In the genomic region with DNA sequence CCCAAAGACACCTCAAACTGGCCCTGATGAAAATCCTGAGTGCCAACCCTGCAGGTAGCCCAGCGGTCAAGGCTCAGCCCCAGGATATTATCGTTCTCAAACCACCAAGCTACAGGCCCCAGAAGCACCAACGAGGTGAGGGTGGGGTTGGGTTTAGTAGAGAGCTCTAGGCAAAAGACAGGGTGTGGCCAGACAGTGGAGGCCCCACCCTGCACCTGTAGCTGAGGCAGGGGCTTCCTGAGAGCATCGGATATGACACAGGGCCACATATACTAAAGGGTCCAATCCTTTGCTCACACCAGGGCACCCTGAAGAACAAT, we compare ENCODE assay signal across 8 mouse cellular contexts. TPM values are rescaled to one million over a fixed set of nuclear protein-coding genes. Genes with fewer than 3 reads are reported as not detected.
DNase-seq lines count a peak whose midpoint lies in the region; ATAC-seq and TF ChIP-seq lines count a peak whose summit lies in the region.

No protein-coding gene starts in this region.

- TF ChIP-seq POLR2A in liver, adult 2 months (IDR thresholded peaks at IDR 0.05; ENCODE audit: extremely low read depth, insufficient read depth, low read length), result no peak

- H3K4me3 ChIP-seq in lung, embryonic 16.5 days (ENCODE audit: low read length), result no peak overlapping the region
- 0 out of 2 replicates have a peak overlapping the region, but pooled peaks have one; percentile 27 for H3K4me3 ChIP-seq in forebrain, embryonic 11.5 days (ENCODE audit: low read depth, low read length)
- no peak overlapping the region for H3K4me3 ChIP-seq in liver, adult 2 months (ENCODE audit: insufficient read depth, low read depth, low read length)
- H3K4me3 ChIP-seq in stomach, postnatal 0 days (ENCODE audit: low read depth, low read length), result no peak overlapping the region

- peaks cover 6% of the 10 kb centered on the region; the same call in 1 of the 2 replicates for H3K36me3 ChIP-seq in lung, embryonic 16.5 days (ENCODE audit: control insufficient read depth, insufficient read depth, low read length)
- no peaks in the 10 kb centered on the region; the same call in 1 of the 2 replicates for H3K36me3 ChIP-seq in forebrain, embryonic 11.5 days (ENCODE audit: control insufficient read depth, insufficient read depth, low read length)
- H3K36me3 ChIP-seq in liver, adult 2 months (ENCODE audit: control insufficient read depth, insufficient read depth, low read length), result no peaks in the 10 kb centered on the region
- peaks cover 5% of the 10 kb centered on the region; the same call in 1 of the 2 replicates for H3K36me3 ChIP-seq in stomach, postnatal 0 days (ENCODE audit: control insufficient read depth, insufficient read depth, low read length)

- H3K9ac ChIP-seq in lung, embryonic 16.5 days (ENCODE audit: low read length), result peak overlapping the region; percentile 52; the same call in 1 of the 2 replicates
- H3K9ac ChIP-seq in forebrain, embryonic 11.5 days (ENCODE audit: low read length), result peak overlapping the region; percentile 73
- peak overlapping the region; percentile 33 for H3K9ac ChIP-seq in liver, adult 2 months (ENCODE audit: low read depth, low read length)
- peak overlapping the region; percentile 31; the same call in 1 of the 2 replicates for H3K9ac ChIP-seq in stomach, postnatal 0 days (ENCODE audit: low read length)

- TF ChIP-seq EP300 in stomach, postnatal 0 days (optimal IDR thresholded peaks at IDR 0.05), result no peak

- peak overlapping the region; percentile 43 for H3K4me2 ChIP-seq in lung, embryonic 16.5 days (ENCODE audit: low read depth, low read length)
- peak overlapping the region; percentile 55 for H3K4me2 ChIP-seq in forebrain, embryonic 11.5 days (ENCODE audit: low read depth, low read length, severe bottlenecking)
- H3K4me2 ChIP-seq in stomach, postnatal 0 days (replicated peaks; ENCODE audit: low read depth), result no peak overlapping the region

- peaks cover 69% of the 10 kb centered on the region for H3K4me1 ChIP-seq in lung, embryonic 16.5 days (replicated peaks; ENCODE audit: control insufficient read depth, insufficient read depth, low read length)
- peaks cover 79% of the 10 kb centered on the region for H3K4me1 ChIP-seq in forebrain, embryonic 11.5 days (replicated peaks; ENCODE audit: control insufficient read depth, insufficient read depth, low read length)
- peaks cover 17% of the 10 kb centered on the region for H3K4me1 ChIP-seq in liver, adult 2 months (ENCODE audit: control insufficient read depth, insufficient read depth, low read length)
- peaks cover 28% of the 10 kb centered on the region for H3K4me1 ChIP-seq in stomach, postnatal 0 days (replicated peaks; ENCODE audit: control insufficient read depth, insufficient read depth)

- no peak for ATAC-seq in lung, embryonic 16.5 days (ENCODE audit: low read depth)
- ATAC-seq in forebrain, embryonic 11.5 days (replicated peaks; ENCODE audit: low FRiP score), result no peak
- no peak for ATAC-seq in stomach, postnatal 0 days (ENCODE audit: low FRiP score, low TSS enrichment)

- WGBS in lung, embryonic 16.5 days, result 33% methylated on average over 4 of the region's 4 CpGs
- 16% methylated on average over 4 of the region's 4 CpGs for WGBS in forebrain, embryonic 11.5 days
- 65% methylated on average over 4 of the region's 4 CpGs for WGBS in liver, adult 2 months
- WGBS in stomach, postnatal 0 days, result 17% methylated on average over 4 of the region's 4 CpGs

- no peak for TF ChIP-seq CTCF in liver, adult 2 months (IDR thresholded peaks at IDR 0.05; ENCODE audit: low read depth, low read length)
- TF ChIP-seq CTCF in stomach, postnatal 0 days (IDR thresholded peaks at IDR 0.05; ENCODE audit: low read depth), result no peak

- no peaks in the 10 kb centered on the region for H3K27me3 ChIP-seq in lung, embryonic 16.5 days (ENCODE audit: control insufficient read depth, insufficient read depth, low read depth, low read length)
- H3K27me3 ChIP-seq in forebrain, embryonic 11.5 days (ENCODE audit: control insufficient read depth, insufficient read depth, low read length), result no peaks in the 10 kb centered on the region
- no peaks in the 10 kb centered on the region for H3K27me3 ChIP-seq in liver, adult 2 months (ENCODE audit: control insufficient read depth, insufficient read depth, low read length)
- no peaks in the 10 kb centered on the region for H3K27me3 ChIP-seq in stomach, postnatal 0 days (ENCODE audit: control insufficient read depth, insufficient read depth, low read length)

- no peaks in the 10 kb centered on the region for H3K9me3 ChIP-seq in lung, embryonic 16.5 days (ENCODE audit: control insufficient read depth, low read length)
- no peaks in the 10 kb centered on the region for H3K9me3 ChIP-seq in forebrain, embryonic 11.5 days (ENCODE audit: control insufficient read depth, low read length)
- H3K9me3 ChIP-seq in stomach, postnatal 0 days (ENCODE audit: control insufficient read depth, low read length), result no peaks in the 10 kb centered on the region

- peaks cover 75% of the 10 kb centered on the region for H3K79me2 ChIP-seq in liver, adult 2 months (ENCODE audit: control insufficient read depth, insufficient read depth, low read length)

- DNase-seq in lung, postnatal 25 days (ENCODE audit: low spot score), result no peak
- no peak for DNase-seq in forebrain, embryonic 11.5 days (ENCODE audit: low spot score)
- no peak for DNase-seq in liver, adult 2 months (ENCODE audit: extremely low read depth, low read depth, low spot score)
- DNase-seq in stomach, postnatal 0 days (ENCODE audit: low spot score), result no peak
- no peak for DNase-seq in urinary bladder, postnatal 10 days (ENCODE audit: low spot score)
- no peak for DNase-seq in gastrocnemius, postnatal 4 days (ENCODE audit: low spot score in 2 of 2)
- no peak for DNase-seq in adrenal gland, postnatal 36 days

- H3K27ac ChIP-seq in lung, embryonic 16.5 days (ENCODE audit: low read length), result peak overlapping the region; percentile 90
- H3K27ac ChIP-seq in forebrain, embryonic 11.5 days (ENCODE audit: low read depth, low read length), result peak overlapping the region; percentile 100
- peak overlapping the region; percentile 12 for H3K27ac ChIP-seq in liver, adult 2 months (replicated peaks; ENCODE audit: insufficient read depth, low read depth, low read length)
- H3K27ac ChIP-seq in stomach, postnatal 0 days (replicated peaks), result peak overlapping the region; percentile 82

RNA-seq across cellular contexts. Expression of a gene that starts 5.8 kb away (rescaled TPM):
- polyA plus RNA-seq in lung, embryonic 16.5 days (2015; fragmentation: Nextera tagmentation; extraction: Ambion mirVana), result 457 and 458 TPM in 2 replicates
- polyA plus RNA-seq in forebrain, embryonic 11.5 days (2014; fragmentation: Nextera tagmentation; extraction: Ambion mirVana), result 527 and 580 TPM in 2 replicates
- total RNA-seq in liver, adult 2 months (2014; rRNA removed), result 31.6 and 44.8 TPM in 2 replicates
- polyA plus RNA-seq in liver, adult 2 months (2012; rRNA removed), result 117 and 122 TPM in 2 replicates
- polyA plus RNA-seq in stomach, postnatal 0 days (2015; fragmentation: Nextera tagmentation; extraction: Ambion mirVana), result 189 and 195 TPM in 2 replicates
- 100 to 1,000 TPM; 307 to 340 TPM for total RNA-seq in gastrocnemius, postnatal 4 days (2021)
- total RNA-seq in adrenal gland, postnatal 36 days (2021), result 100 to 1,000 TPM; 221 to 245 TPM

RNA-seq across cellular contexts. Expression of a gene that starts 20.3 kb away (rescaled TPM):
- 11.8 and 12.5 TPM in 2 replicates for polyA plus RNA-seq in lung, embryonic 16.5 days (2015; fragmentation: Nextera tagmentation; extraction: Ambion mirVana)
- polyA plus RNA-seq in forebrain, embryonic 11.5 days (2014; fragmentation: Nextera tagmentation; extraction: Ambion mirVana), result 1.7 TPM in 2 replicates
- total RNA-seq in liver, adult 2 months (2014; rRNA removed), result 0.13 and 0.37 TPM in 2 replicates
- 0.68 and 0.83 TPM in 2 replicates for polyA plus RNA-seq in liver, adult 2 months (2012; rRNA removed)
- 16.3 and 19.1 TPM in 2 replicates for polyA plus RNA-seq in stomach, postnatal 0 days (2015; fragmentation: Nextera tagmentation; extraction: Ambion mirVana)
- 10 to 100 TPM; 50.9 to 52.0 TPM for total RNA-seq in gastrocnemius, postnatal 4 days (2021)
- total RNA-seq in adrenal gland, postnatal 36 days (2021), result 1 to 10 TPM; 4.6 to 8.4 TPM

RNA-seq across cellular contexts. Expression of a gene that starts 40.0 kb away (rescaled TPM):
- polyA plus RNA-seq in lung, embryonic 16.5 days (2015; fragmentation: Nextera tagmentation; extraction: Ambion mirVana), result 4.5 and 5.4 TPM in 2 replicates
- 6.7 TPM in 2 replicates for polyA plus RNA-seq in forebrain, embryonic 11.5 days (2014; fragmentation: Nextera tagmentation; extraction: Ambion mirVana)
- total RNA-seq in liver, adult 2 months (2014; rRNA removed), result 982 and 1,378 TPM in 2 replicates
- polyA plus RNA-seq in liver, adult 2 months (2012; rRNA removed), result 3,567 and 4,585 TPM in 2 replicates
- polyA plus RNA-seq in stomach, postnatal 0 days (2015; fragmentation: Nextera tagmentation; extraction: Ambion mirVana), result 0.95 and 1.1 TPM in 2 replicates
- total RNA-seq in gastrocnemius, postnatal 4 days (2021), result 10 to 100 TPM; 10.6 to 11.3 TPM
- 1 to 10 TPM in 1 of 2 experiments, under 1 TPM in 1; 0.30 to 1.0 TPM for total RNA-seq in adrenal gland, postnatal 36 days (2021)

RNA-seq across cellular contexts. Expression of a gene that starts 41.9 kb away (rescaled TPM):
- 44.1 and 51.9 TPM in 2 replicates for polyA plus RNA-seq in lung, embryonic 16.5 days (2015; fragmentation: Nextera tagmentation; extraction: Ambion mirVana)
- polyA plus RNA-seq in forebrain, embryonic 11.5 days (2014; fragmentation: Nextera tagmentation; extraction: Ambion mirVana), result 35.0 and 37.2 TPM in 2 replicates
- total RNA-seq in liver, adult 2 months (2014; rRNA removed), result 21.5 and 32.2 TPM in 2 replicates
- polyA plus RNA-seq in liver, adult 2 months (2012; rRNA removed), result 54.6 and 56.2 TPM in 2 replicates
- 35.5 and 42.7 TPM in 2 replicates for polyA plus RNA-seq in stomach, postnatal 0 days (2015; fragmentation: Nextera tagmentation; extraction: Ambion mirVana)
- total RNA-seq in gastrocnemius, postnatal 4 days (2021), result 10 to 100 TPM; 31.8 to 35.2 TPM
- total RNA-seq in adrenal gland, postnatal 36 days (2021), result 10 to 100 TPM; 37.8 to 43.1 TPM

RNA-seq across cellular contexts. Expression of a gene that starts 48.8 kb away (rescaled TPM):
- 0.97 and 1.6 TPM in 2 replicates for polyA plus RNA-seq in lung, embryonic 16.5 days (2015; fragmentation: Nextera tagmentation; extraction: Ambion mirVana)
- 0.39 TPM in 1 of 2 replicates, not detected in the other for polyA plus RNA-seq in forebrain, embryonic 11.5 days (2014; fragmentation: Nextera tagmentation; extraction: Ambion mirVana)
- 0.13 and 0.18 TPM in 2 replicates for total RNA-seq in liver, adult 2 months (2014; rRNA removed)
- polyA plus RNA-seq in liver, adult 2 months (2012; rRNA removed), result 0.29 and 0.54 TPM in 2 replicates
- 1.3 and 1.4 TPM in 2 replicates for polyA plus RNA-seq in stomach, postnatal 0 days (2015; fragmentation: Nextera tagmentation; extraction: Ambion mirVana)
- total RNA-seq in gastrocnemius, postnatal 4 days (2021), result under 1 TPM; 0.66 to 0.78 TPM
- total RNA-seq in adrenal gland, postnatal 36 days (2021), result 1 to 10 TPM in 1 of 2 experiments, under 1 TPM in 1; 0.99 to 1.6 TPM

Comparison
In these comparisons a context has a peak if more than half of its experiments do, and no peak if none do; other contexts are left out.
1. H3K27ac ChIP-seq: peak in every context shown above with its lines; median percentile 100 in forebrain, embryonic 11.5 days; 90 in lung, embryonic 16.5 days; 82 in stomach, postnatal 0 days; 12 in liver, adult 2 months.
2. RNA of a gene that starts 40.0 kb away (polyA plus RNA-seq): 3,567 to 4,585 TPM in liver, adult 2 months; 6.7 TPM in forebrain, embryonic 11.5 days, 4.5 to 5.4 TPM in lung, embryonic 16.5 days and 0.95 to 1.1 TPM in stomach, postnatal 0 days; every median in the first group is over 100 times any median in the second.
3. Peak in every context shown above with its lines, with median percentiles within 50 percentile points of each other: H3K9ac ChIP-seq.